Mouse (Mus musculus): ENCODE measurements around the gene Slc22a13. TPM values are rescaled to one million over a fixed set of nuclear protein-coding genes. Genes with fewer than 3 reads are reported as not detected.

The Slc22a13 gene
- total RNA-seq, 2 experiments from 2014 or later, result not detected

DNA sequence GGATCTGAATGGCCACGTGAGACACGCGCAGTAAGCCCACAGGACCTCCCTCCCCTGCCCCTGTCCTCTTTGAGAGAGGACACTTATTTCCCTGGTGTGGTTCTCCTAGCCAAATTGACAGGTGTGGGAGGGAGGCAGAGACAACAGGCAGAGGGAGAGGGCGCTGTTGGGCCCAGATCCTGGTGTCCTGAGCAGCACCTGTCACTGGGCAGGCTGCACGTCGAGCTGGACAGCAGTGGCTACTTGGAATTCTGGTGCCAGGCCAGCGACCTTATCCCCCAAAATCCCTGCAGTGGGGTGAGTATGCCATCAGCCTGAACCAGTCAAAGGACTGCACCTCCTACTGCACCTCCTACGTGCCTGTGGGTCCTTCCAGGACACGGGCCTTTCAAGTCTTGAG, 65.5 kb downstream of the Slc22a13 start:
- no peak for DNase-seq
- intact Hi-C loops (cut with DNase I), result no loop called here

Other genes starting within 250 kb of the Slc22a13 start
- 1 to 10 TPM; 1.2 to 2.4 TPM for gene Vill, start 156.3 kb downstream of the Slc22a13 start, total RNA-seq (2021)
- gene Plcd1, start 115.6 kb downstream of the Slc22a13 start, total RNA-seq (2021), result 10 to 100 TPM; 16.3 to 17.3 TPM
- 1 to 10 TPM in 1 of 2 experiments, under 1 TPM in 1; 0.82 to 2.6 TPM for gene Dlec1, start 106.6 kb downstream of the Slc22a13 start, total RNA-seq (2021)
- gene Acaa1b, start 52.0 kb downstream of the Slc22a13 start, total RNA-seq (2021), result 1 to 10 TPM; 2.2 to 3.7 TPM
- not detected for gene Gm47289, start 49.9 kb downstream of the Slc22a13 start, total RNA-seq (2021)
- 10 to 100 TPM; 53.4 to 53.8 TPM for gene Oxsr1, start 113.3 kb upstream of the Slc22a13 start, total RNA-seq (2021)
- gene Acaa1a, start 130.6 kb upstream of the Slc22a13 start, total RNA-seq (2021), result 10 to 100 TPM; 58.3 to 73.2 TPM
- 1 to 10 TPM; 4.8 to 5.2 TPM for gene Myd88, start 132.3 kb upstream of the Slc22a13 start, total RNA-seq (2021)
- gene Xylb, start 148.3 kb upstream of the Slc22a13 start, total RNA-seq (2021), result 1 to 10 TPM; 2.9 to 3.5 TPM
- not detected for gene Slc22a14, start 156.5 kb upstream of the Slc22a13 start, total RNA-seq (2021)
- gene Acvr2b, start 193.0 kb upstream of the Slc22a13 start, total RNA-seq (2021), result 10 to 100 TPM; 23.8 to 24.6 TPM
- 10 to 100 TPM; 28.8 to 29.0 TPM for gene Exog, start 235.8 kb upstream of the Slc22a13 start, total RNA-seq (2021)

Data from left cerebral cortex, postnatal 4 days (tissue).